Mouse (Mus musculus): ENCODE measurements around the gene Isoc2a. TPM values are rescaled to one million over a fixed set of nuclear protein-coding genes. Genes with fewer than 3 reads are reported as not detected.
A peak's percentile ranks its signal among the peaks of the same experiment; 100 is the strongest.

Isoc2a gene
- total and polyA plus RNA-seq, 3 experiments, result 29.3 to 55.5 (median 48.9) TPM

- Histone ChIP-seq H3K27me3 (ENCODE audit: control insufficient read depth, insufficient read depth, low read length) (no peaks in the 10 kb centered on the region), H3K4me3 (no peak overlapping the region), H3K9ac (ENCODE audit: low read depth, low read length) (no peak overlapping the region), H3K4me1 (ENCODE audit: control insufficient read depth, insufficient read depth, low read length) (peaks cover 1% of the 10 kb centered on the region), H3K36me3 (ENCODE audit: control insufficient read depth, insufficient read depth, low read length) (no peaks in the 10 kb centered on the region), H3K79me2 (replicated peaks; ENCODE audit: control insufficient read depth, insufficient read depth, low read length) (no peaks in the 10 kb centered on the region), H3K27ac (no peak overlapping the region)
- no peak for TF ChIP-seq POLR2A (IDR thresholded peaks at IDR 0.05; ENCODE audit: insufficient read depth, low read depth, low read length)
- TF ChIP-seq EP300 (IDR thresholded peaks at IDR 0.05; ENCODE audit: insufficient read depth, low read depth, low read length), result 0 out of 2 replicates have a peak, but pooled peaks have one; percentile 45
- TF ChIP-seq CTCF (IDR thresholded peaks at IDR 0.05), result peak; percentile 100
- WGBS, result 30% methylated on average over 2 of the region's 2 CpGs
- peak; percentile 67 to 86 for DNase-seq
- intact Hi-C loops (cut with DNase I), result loop anchor here (10.0 kb wide), 1 partner anchor 314 kb away; no protein-coding TSS in a partner anchor
Measured at GRCm38 (mm10) chr7:4938456-4938855, 61.5 kb downstream of the Isoc2a start.

- no peak overlapping the region for H3K4me3 ChIP-seq
- H3K27me3 ChIP-seq (ENCODE audit: control insufficient read depth, insufficient read depth, low read length), result no peaks in the 10 kb centered on the region
- intact Hi-C loops (cut with DNase I), result loop anchor here (1.0 to 5.0 kb wide), 5 partner anchors 29 to 383 kb away; partner anchors contain the start of genes Fiz1, Rasl2-9, Ube2s and Zfp524
- TF ChIP-seq EP300 (IDR thresholded peaks at IDR 0.05; ENCODE audit: insufficient read depth, low read depth, low read length) (no peak), CTCF (IDR thresholded peaks at IDR 0.05) (peak; percentile 97), POLR2A (IDR thresholded peaks at IDR 0.05; ENCODE audit: insufficient read depth, low read depth, low read length) (no peak)
- DNase-seq, result peak; percentile 79 to 86
- no peaks in the 10 kb centered on the region for H3K79me2 ChIP-seq (replicated peaks; ENCODE audit: control insufficient read depth, insufficient read depth, low read length)
- H3K4me1 ChIP-seq (ENCODE audit: control insufficient read depth, insufficient read depth, low read length), result peaks cover 3% of the 10 kb centered on the region
- H3K36me3 ChIP-seq (ENCODE audit: control insufficient read depth, insufficient read depth, low read length), result no peaks in the 10 kb centered on the region
- 17% methylated on average over 9 of the region's 9 CpGs for WGBS
- H3K27ac ChIP-seq, result no peak overlapping the region
- H3K9ac ChIP-seq (ENCODE audit: low read depth, low read length), result no peak overlapping the region
Measured at GRCm38 (mm10) chr7:4940068-4940479, 63.1 kb downstream of the Isoc2a start.

GRCm38 (mm10) chr7:4942673-4943072, 65.7 kb downstream of the Isoc2a start:
- WGBS, result 40% methylated on average over 5 of the region's 5 CpGs
- Histone ChIP-seq H3K27ac (no peak overlapping the region), H3K36me3 (ENCODE audit: control insufficient read depth, insufficient read depth, low read length) (no peaks in the 10 kb centered on the region), H3K4me1 (ENCODE audit: control insufficient read depth, insufficient read depth, low read length) (peaks cover 3% of the 10 kb centered on the region), H3K27me3 (ENCODE audit: control insufficient read depth, insufficient read depth, low read length) (no peaks in the 10 kb centered on the region), H3K79me2 (replicated peaks; ENCODE audit: control insufficient read depth, insufficient read depth, low read length) (no peaks in the 10 kb centered on the region), H3K4me3 (no peak overlapping the region), H3K9ac (ENCODE audit: low read depth, low read length) (no peak overlapping the region)
- TF ChIP-seq EP300 (IDR thresholded peaks at IDR 0.05; ENCODE audit: insufficient read depth, low read depth, low read length), result no peak
- DNase-seq, result no peak
- intact Hi-C loops (cut with DNase I), result loop anchor here (1.0 to 5.0 kb wide), 6 partner anchors 22 to 185 kb away; partner anchors contain the start of genes Fiz1, Rasl2-9, Sbk2 and Ube2s

- TF ChIP-seq CTCF (IDR thresholded peaks at IDR 0.05), result no peak; the same call in 1 of the 2 replicates
- TF ChIP-seq EP300 (IDR thresholded peaks at IDR 0.05; ENCODE audit: insufficient read depth, low read depth, low read length), result peak; percentile 90
- peak; percentile 92 to 96 for DNase-seq
- intact Hi-C loops (cut with DNase I), result loop anchor here (1.0 to 5.0 kb wide), 6 partner anchors 21 to 184 kb away; partner anchors contain the start of genes Fiz1, Rasl2-9, Sbk2 and Ube2s
- Histone ChIP-seq H3K4me3 (peak overlapping the region; percentile 48), H3K4me1 (ENCODE audit: control insufficient read depth, insufficient read depth, low read length) (peaks cover 3% of the 10 kb centered on the region), H3K36me3 (ENCODE audit: control insufficient read depth, insufficient read depth, low read length) (no peaks in the 10 kb centered on the region), H3K27me3 (ENCODE audit: control insufficient read depth, insufficient read depth, low read length) (no peaks in the 10 kb centered on the region), H3K79me2 (replicated peaks; ENCODE audit: control insufficient read depth, insufficient read depth, low read length) (no peaks in the 10 kb centered on the region), H3K9ac (ENCODE audit: low read depth, low read length) (peak overlapping the region; percentile 47), H3K27ac (peak overlapping the region; percentile 80)
- WGBS, result 15% methylated on average over 15 of the region's 15 CpGs
Measured at GRCm38 (mm10) chr7:4943223-4943815, 66.4 kb downstream of the Isoc2a start.

Other genes starting within 250 kb of the Isoc2a start
Only the 30 nearest of the 34 such genes appear.
- 10 to 100 TPM; 31.9 to 35.0 TPM for gene Hspbp1, start 192.1 kb upstream of the Isoc2a start, total RNA-seq (2021)
- gene Hspbp1, start 192.1 kb upstream of the Isoc2a start, polyA plus RNA-seq (2012; rRNA removed), result 27.0 and 29.7 TPM in 2 replicates
- 1 to 10 TPM in 1 of 2 experiments, under 1 TPM in 1; 0.89 to 1.5 TPM for gene Brsk1, start 186.5 kb upstream of the Isoc2a start, total RNA-seq (2021)
- 1.7 and 2.2 TPM in 2 replicates for gene Brsk1, start 186.5 kb upstream of the Isoc2a start, polyA plus RNA-seq (2012; rRNA removed)
- not detected for gene Tmem150b, start 151.9 kb upstream of the Isoc2a start, total RNA-seq (2021)
- 0.16 and 0.59 TPM in 2 replicates for gene Tmem150b, start 151.9 kb upstream of the Isoc2a start, polyA plus RNA-seq (2012; rRNA removed)
- gene Kmt5c, start 137.0 kb upstream of the Isoc2a start, total RNA-seq (2021), result 10 to 100 TPM in 1 of 2 experiments, 1 to 10 TPM in 1; 8.5 to 11.2 TPM
- 36.4 and 38.5 TPM in 2 replicates for gene Kmt5c, start 137.0 kb upstream of the Isoc2a start, polyA plus RNA-seq (2012; rRNA removed)
- 1 to 10 TPM; 1.7 to 3.5 TPM for gene Cox6b2, start 124.1 kb upstream of the Isoc2a start, total RNA-seq (2021)
- gene Cox6b2, start 124.1 kb upstream of the Isoc2a start, polyA plus RNA-seq (2012; rRNA removed), result 7.7 and 8.6 TPM in 2 replicates
- gene Fam71e2, start 105.9 kb upstream of the Isoc2a start, total RNA-seq (2021), result not detected
- 0.09 and 0.35 TPM in 2 replicates for gene Fam71e2, start 105.9 kb upstream of the Isoc2a start, polyA plus RNA-seq (2012; rRNA removed)
- gene Il11, start 94.3 kb upstream of the Isoc2a start, total RNA-seq (2021), result not detected
- 0.15 TPM in 1 of 2 replicates, not detected in the other for gene Il11, start 94.3 kb upstream of the Isoc2a start, polyA plus RNA-seq (2012; rRNA removed)
- not detected for gene Tmem190, start 94.2 kb upstream of the Isoc2a start, total RNA-seq (2021)
- 0.29 TPM in 1 of 2 replicates, not detected in the other for gene Tmem190, start 94.2 kb upstream of the Isoc2a start, polyA plus RNA-seq (2012; rRNA removed)
- 1 to 10 TPM; 5.3 to 5.4 TPM for gene Tmem238, start 87.5 kb upstream of the Isoc2a start, total RNA-seq (2021)
- gene Tmem238, start 87.5 kb upstream of the Isoc2a start, polyA plus RNA-seq (2012; rRNA removed), result 2.2 and 4.3 TPM in 2 replicates
- gene Rpl28, start 84.3 kb upstream of the Isoc2a start, total RNA-seq (2021), result 100 to 1,000 TPM; 492 to 575 TPM
- 135 and 202 TPM in 2 replicates for gene Rpl28, start 84.3 kb upstream of the Isoc2a start, polyA plus RNA-seq (2012; rRNA removed)
- 10 to 100 TPM; 85.1 to 99.1 TPM for gene Ube2s, start 64.6 kb upstream of the Isoc2a start, total RNA-seq (2021)
- gene Ube2s, start 64.6 kb upstream of the Isoc2a start, polyA plus RNA-seq (2012; rRNA removed), result 167 and 265 TPM in 2 replicates
- under 1 TPM in 1 of 2 experiments, not detected in 1; 0.07 TPM for gene Shisa7, start 32.5 kb upstream of the Isoc2a start, total RNA-seq (2021)
- 0.09 and 0.12 TPM in 2 replicates for gene Shisa7, start 32.5 kb upstream of the Isoc2a start, polyA plus RNA-seq (2012; rRNA removed)
- 1 to 10 TPM; 3.5 to 3.8 TPM for gene Isoc2b, start 6.9 kb upstream of the Isoc2a start, total RNA-seq (2021)
- 10.0 and 10.3 TPM in 2 replicates for gene Isoc2b, start 6.9 kb upstream of the Isoc2a start, polyA plus RNA-seq (2012; rRNA removed)
- under 1 TPM in 1 of 2 experiments, not detected in 1; 0.18 TPM for gene Gm36210, start 29.4 kb downstream of the Isoc2a start, total RNA-seq (2021)
- 0.20 and 0.29 TPM in 2 replicates for gene Gm36210, start 29.4 kb downstream of the Isoc2a start, polyA plus RNA-seq (2012; rRNA removed)
- gene Zfp628, start 38.1 kb downstream of the Isoc2a start, total RNA-seq (2021), result 1 to 10 TPM; 6.8 to 9.4 TPM
- 6.1 and 7.5 TPM in 2 replicates for gene Zfp628, start 38.1 kb downstream of the Isoc2a start, polyA plus RNA-seq (2012; rRNA removed)
- 1 to 10 TPM; 5.6 to 5.8 TPM for gene Nat14, start 44.9 kb downstream of the Isoc2a start, total RNA-seq (2021)
- 3.5 TPM in 2 replicates for gene Nat14, start 44.9 kb downstream of the Isoc2a start, polyA plus RNA-seq (2012; rRNA removed)
- gene Ssc5d, start 48.6 kb downstream of the Isoc2a start, total RNA-seq (2021), result 1 to 10 TPM; 1.7 to 2.9 TPM
- 5.9 and 6.4 TPM in 2 replicates for gene Ssc5d, start 48.6 kb downstream of the Isoc2a start, polyA plus RNA-seq (2012; rRNA removed)
- 10 to 100 TPM; 26.5 to 35.6 TPM for gene Sbk2, start 87.3 kb downstream of the Isoc2a start, total RNA-seq (2021)
- gene Sbk2, start 87.3 kb downstream of the Isoc2a start, polyA plus RNA-seq (2012; rRNA removed), result 85.0 and 119 TPM in 2 replicates
- gene Sbk3, start 94.0 kb downstream of the Isoc2a start, total RNA-seq (2021), result 10 to 100 TPM; 39.4 to 46.1 TPM
- 66.1 and 72.5 TPM in 2 replicates for gene Sbk3, start 94.0 kb downstream of the Isoc2a start, polyA plus RNA-seq (2012; rRNA removed)
- 10 to 100 TPM; 12.3 to 14.0 TPM for gene Zfp579, start 119.0 kb downstream of the Isoc2a start, total RNA-seq (2021)
- gene Zfp579, start 119.0 kb downstream of the Isoc2a start, polyA plus RNA-seq (2012; rRNA removed), result 51.8 and 70.2 TPM in 2 replicates
- gene Zfp524, start 137.3 kb downstream of the Isoc2a start, total RNA-seq (2021), result 1 to 10 TPM; 8.7 to 9.2 TPM
- gene Zfp524, start 137.3 kb downstream of the Isoc2a start, polyA plus RNA-seq (2012; rRNA removed), result 14.7 and 17.7 TPM in 2 replicates
- 10 to 100 TPM; 17.9 to 20.4 TPM for gene Fiz1, start 137.5 kb downstream of the Isoc2a start, total RNA-seq (2021)
- gene Fiz1, start 137.5 kb downstream of the Isoc2a start, polyA plus RNA-seq (2012; rRNA removed), result 18.2 and 20.4 TPM in 2 replicates
- not detected for gene Gm44973, start 138.3 kb downstream of the Isoc2a start, total RNA-seq (2021)
- gene Gm44973, start 138.3 kb downstream of the Isoc2a start, polyA plus RNA-seq (2012; rRNA removed), result not detected in 2 replicates
- 10 to 100 TPM; 13.8 to 13.9 TPM for gene Zfp865, start 143.2 kb downstream of the Isoc2a start, total RNA-seq (2021)
- gene Zfp865, start 143.2 kb downstream of the Isoc2a start, polyA plus RNA-seq (2012; rRNA removed), result 13.5 and 16.9 TPM in 2 replicates
- under 1 TPM in 1 of 2 experiments, not detected in 1; 0.25 TPM for gene Ccdc106, start 143.4 kb downstream of the Isoc2a start, total RNA-seq (2021)
- gene Ccdc106, start 143.4 kb downstream of the Isoc2a start, polyA plus RNA-seq (2012; rRNA removed), result 0.53 TPM in 1 of 2 replicates, not detected in the other
- not detected for gene 4632433K11Rik, start 157.0 kb downstream of the Isoc2a start, total RNA-seq (2021)
- gene 4632433K11Rik, start 157.0 kb downstream of the Isoc2a start, polyA plus RNA-seq (2012; rRNA removed), result not detected in 2 replicates
- 1 to 10 TPM; 5.0 to 5.6 TPM for gene Zfp784, start 161.3 kb downstream of the Isoc2a start, total RNA-seq (2021)
- 6.7 and 7.0 TPM in 2 replicates for gene Zfp784, start 161.3 kb downstream of the Isoc2a start, polyA plus RNA-seq (2012; rRNA removed)
- 1 to 10 TPM; 3.4 to 4.4 TPM for gene Zfp580, start 174.4 kb downstream of the Isoc2a start, total RNA-seq (2021)
- 7.4 and 12.7 TPM in 2 replicates for gene Zfp580, start 174.4 kb downstream of the Isoc2a start, polyA plus RNA-seq (2012; rRNA removed)
- gene U2af2, start 185.0 kb downstream of the Isoc2a start, total RNA-seq (2021), result 10 to 100 TPM; 65.6 to 68.5 TPM
- gene U2af2, start 185.0 kb downstream of the Isoc2a start, polyA plus RNA-seq (2012; rRNA removed), result 84.4 and 118 TPM in 2 replicates
- 100 to 1,000 TPM; 160 to 192 TPM for gene Epn1, start 203.1 kb downstream of the Isoc2a start, total RNA-seq (2021)
- gene Epn1, start 203.1 kb downstream of the Isoc2a start, polyA plus RNA-seq (2012; rRNA removed), result 174 and 181 TPM in 2 replicates